Mouse (Mus musculus): ENCODE results near the gene Eef1a2. TPM values are rescaled to one million over a fixed set of nuclear protein-coding genes. Genes with fewer than 3 reads are reported as not detected.

Gene Eef1a2
- total RNA-seq, 2 experiments from 2014 or later: not detected

Other genes with a start within 250 kb of the Eef1a2 start
- gene Ythdf1, start 236.1 kb downstream of the Eef1a2 start, total RNA-seq (2015): 54.2 and 55.4 TPM in 2 replicates
- 24.1 and 26.0 TPM in 2 replicates for gene Ythdf1, start 236.1 kb downstream of the Eef1a2 start, total RNA-seq (2017)
- gene Birc7, start 228.0 kb downstream of the Eef1a2 start, total RNA-seq (2015): not detected in 2 replicates
- gene Birc7, start 228.0 kb downstream of the Eef1a2 start, total RNA-seq (2017): not detected in 2 replicates
- gene Nkain4, start 202.3 kb downstream of the Eef1a2 start, total RNA-seq (2015): not detected in 2 replicates
- not detected in 2 replicates for gene Nkain4, start 202.3 kb downstream of the Eef1a2 start, total RNA-seq (2017)
- 16.5 and 18.7 TPM in 2 replicates for gene Arfgap1, start 189.8 kb downstream of the Eef1a2 start, total RNA-seq (2015)
- 34.8 and 35.0 TPM in 2 replicates for gene Arfgap1, start 189.8 kb downstream of the Eef1a2 start, total RNA-seq (2017)
- 0.11 and 0.23 TPM in 2 replicates for gene Col20a1, start 170.5 kb downstream of the Eef1a2 start, total RNA-seq (2015)
- 0.18 and 0.28 TPM in 2 replicates for gene Col20a1, start 170.5 kb downstream of the Eef1a2 start, total RNA-seq (2017)
- gene Chrna4, start 113.5 kb downstream of the Eef1a2 start, total RNA-seq (2015): not detected in 2 replicates
- gene Chrna4, start 113.5 kb downstream of the Eef1a2 start, total RNA-seq (2017): not detected in 2 replicates
- not detected in 2 replicates for gene Kcnq2, start 21.7 kb downstream of the Eef1a2 start, total RNA-seq (2015)
- gene Kcnq2, start 21.7 kb downstream of the Eef1a2 start, total RNA-seq (2017): not detected in 2 replicates
- gene Ppdpf, start 30.2 kb upstream of the Eef1a2 start, total RNA-seq (2015): 87.9 and 88.9 TPM in 2 replicates
- gene Ppdpf, start 30.2 kb upstream of the Eef1a2 start, total RNA-seq (2017): 55.7 and 56.1 TPM in 2 replicates
- gene Ptk6, start 45.8 kb upstream of the Eef1a2 start, total RNA-seq (2015): not detected in 2 replicates
- gene Ptk6, start 45.8 kb upstream of the Eef1a2 start, total RNA-seq (2017): not detected in 2 replicates
- gene Srms, start 56.2 kb upstream of the Eef1a2 start, total RNA-seq (2015): not detected in 2 replicates
- gene Srms, start 56.2 kb upstream of the Eef1a2 start, total RNA-seq (2017): not detected in 2 replicates
- not detected in 2 replicates for gene Fndc11, start 63.0 kb upstream of the Eef1a2 start, total RNA-seq (2015)
- not detected in 2 replicates for gene Fndc11, start 63.0 kb upstream of the Eef1a2 start, total RNA-seq (2017)
- gene Helz2, start 85.0 kb upstream of the Eef1a2 start, total RNA-seq (2015): 13.5 and 14.2 TPM in 2 replicates
- gene Helz2, start 85.0 kb upstream of the Eef1a2 start, total RNA-seq (2017): 11.0 and 14.6 TPM in 2 replicates
- 12.5 and 16.6 TPM in 2 replicates for gene Gmeb2, start 131.0 kb upstream of the Eef1a2 start, total RNA-seq (2015)
- 13.4 and 23.9 TPM in 2 replicates for gene Gmeb2, start 131.0 kb upstream of the Eef1a2 start, total RNA-seq (2017)
- gene Stmn3, start 157.5 kb upstream of the Eef1a2 start, total RNA-seq (2015): not detected in 2 replicates
- gene Stmn3, start 157.5 kb upstream of the Eef1a2 start, total RNA-seq (2017): not detected in 2 replicates
- 26.8 and 34.1 TPM in 2 replicates for gene Rtel1, start 162.7 kb upstream of the Eef1a2 start, total RNA-seq (2015)
- 21.6 and 25.8 TPM in 2 replicates for gene Rtel1, start 162.7 kb upstream of the Eef1a2 start, total RNA-seq (2017)
- gene Zgpat, start 207.9 kb upstream of the Eef1a2 start, total RNA-seq (2015): 4.9 and 7.9 TPM in 2 replicates
- 28.0 and 29.5 TPM in 2 replicates for gene Zgpat, start 207.9 kb upstream of the Eef1a2 start, total RNA-seq (2017)
- gene Arfrp1, start 208.4 kb upstream of the Eef1a2 start, total RNA-seq (2015): 22.8 and 29.9 TPM in 2 replicates
- 37.2 and 43.3 TPM in 2 replicates for gene Arfrp1, start 208.4 kb upstream of the Eef1a2 start, total RNA-seq (2017)
- 21.5 and 25.4 TPM in 2 replicates for gene Lime1, start 223.1 kb upstream of the Eef1a2 start, total RNA-seq (2015)
- gene Lime1, start 223.1 kb upstream of the Eef1a2 start, total RNA-seq (2017): 20.4 and 28.9 TPM in 2 replicates